Mouse (Mus musculus) hindbrain, embryonic 15.5 days (tissue): ENCODE results near the gene Traf2. TPM values are rescaled to one million over a fixed set of nuclear protein-coding genes. Genes with fewer than 3 reads are reported as not detected.
A peak's percentile ranks its signal among the peaks of the same experiment; 100 is the strongest.

Experiments used
- ATAC-seq: fragments of 200-750 bp; cut with Nextera tagmentation; 2 replicates; pipeline ENCODE4 v1.8.0; 2017; ENCODE audit warnings: low read depth, moderate number of reproducible peaks, moderate TSS enrichment; ENCODE audit not compliant: low FRiP score
- H3K27ac ChIP-seq: fragments of 300-500 bp; sonication (generic); replicated peaks from 2 replicates; pipeline ENCODE4 v1.5.1; 2015; ENCODE audit warnings: mild to moderate bottlenecking, inconsistent platforms
- H3K27me3 ChIP-seq: fragments of 300-500 bp; sonication (generic); 2 replicates; pipeline ENCODE4 v1.6.1; 2015; ENCODE audit warnings: control low read depth, inconsistent platforms
- H3K36me3 ChIP-seq: fragments of 300-500 bp; sonication (generic); 2 replicates; pipeline ENCODE4 v1.6.1; 2015; ENCODE audit warnings: control low read depth, inconsistent platforms
- H3K4me1 ChIP-seq: fragments of 300-500 bp; sonication (generic); replicated peaks from 2 replicates; pipeline ENCODE4 v1.6.1; 2015; ENCODE audit warnings: control low read depth, inconsistent platforms
- H3K4me2 ChIP-seq: fragments of 300-500 bp; sonication (generic); 2 replicates; pipeline ENCODE4 v1.6.1; 2015; ENCODE audit warnings: moderate library complexity, mild to moderate bottlenecking, inconsistent platforms
- H3K4me3 ChIP-seq: fragments of 300-500 bp; sonication (generic); 2 replicates; pipeline ENCODE4 v1.5.1; 2015; ENCODE audit warnings: mild to moderate bottlenecking, inconsistent platforms
- H3K9ac ChIP-seq: fragments of 300-500 bp; sonication (generic); 2 replicates; pipeline ENCODE4 v1.6.1; 2015; ENCODE audit warnings: inconsistent platforms
- H3K9me3 ChIP-seq: fragments of 300-500 bp; sonication (generic); 2 replicates; pipeline ENCODE4 v1.6.1; 2016; ENCODE audit warnings: control low read depth, inconsistent platforms
- WGBS: fragments of 180-500 bp; shearing (Covaris S2); methylation state at CpG from one replicate; pipeline ENCODE4 v1.1.7; 2015; 5-methylcytosine and 5-hydroxymethylcytosine counted together
- polyA plus RNA-seq: library from polyadenylated mRNA; unstranded; fragments of >200 nt; fragmentation: Nextera tagmentation; extraction: Ambion mirVana; gene quantifications from 2 replicates; pipeline ENCODE4 v1.2.1, GENCODE M21; 2015

Gene Traf2
- polyA plus RNA-seq, 1 experiment from 2014 or later: 16.5 TPM

GRCm38 (mm10) chr2:25580621-25581101, 33.9 kb upstream of the Traf2 start:
- 34% methylated on average over 6 of the region's 6 CpGs for WGBS

DNA sequence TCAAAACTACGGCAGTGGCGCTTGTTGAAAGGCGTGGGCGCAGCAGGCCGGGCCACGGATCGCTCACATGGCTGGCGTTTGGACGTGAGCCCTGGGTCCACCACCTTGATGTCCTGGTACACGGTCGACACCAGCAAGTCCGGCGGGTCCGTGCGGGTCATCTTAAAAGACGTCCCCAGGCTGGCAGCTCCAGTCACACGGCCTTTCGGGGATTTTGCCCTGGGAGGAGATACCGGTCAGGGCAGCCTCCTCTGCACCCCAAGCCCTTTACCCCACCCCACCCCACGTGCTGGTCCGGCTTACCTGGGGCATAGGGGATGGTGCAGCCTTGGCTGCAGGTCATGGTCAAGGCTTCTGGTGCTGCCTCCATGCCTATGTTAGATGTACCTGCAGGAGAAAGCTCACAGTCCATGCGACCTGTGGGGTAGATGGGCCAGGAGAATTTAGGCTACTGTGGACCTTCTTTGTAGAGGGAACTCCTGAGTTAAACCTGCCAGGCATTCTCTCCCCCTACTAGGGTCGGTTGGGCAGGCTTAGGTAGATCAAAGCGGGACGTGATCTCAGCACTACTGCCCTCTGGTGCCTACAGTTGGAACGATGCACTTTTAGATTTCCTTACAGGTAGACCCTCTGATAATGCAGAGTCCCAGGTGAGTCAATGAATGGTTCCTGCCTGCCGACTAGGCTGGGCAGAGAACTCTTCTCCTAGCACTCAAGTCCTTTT, 33.2 kb upstream of the Traf2 start:
- H3K27me3 ChIP-seq: peaks cover 51% of the 10 kb centered on the region
- peak overlapping the region; percentile 49; the same call in 1 of the 2 replicates for H3K4me3 ChIP-seq
- ATAC-seq: no peak
- H3K4me1 ChIP-seq: peaks cover 75% of the 10 kb centered on the region
- no peaks in the 10 kb centered on the region for H3K9me3 ChIP-seq
- peaks cover 17% of the 10 kb centered on the region for H3K36me3 ChIP-seq
- 10% methylated on average over 27 of the region's 27 CpGs for WGBS
- peak overlapping the region; percentile 74 for H3K4me2 ChIP-seq
- H3K27ac ChIP-seq: no peak overlapping the region
- H3K9ac ChIP-seq: no peak overlapping the region

More at GRCm38 (mm10) chr2:25580621-25581101, 33.9 kb upstream of the Traf2 start:
- Histone ChIP-seq H3K36me3 (peaks cover 24% of the 10 kb centered on the region), H3K4me3 (peak overlapping the region; percentile 49), H3K27me3 (peaks cover 51% of the 10 kb centered on the region), H3K9ac (peak overlapping the region; percentile 60), H3K27ac (no peak overlapping the region), H3K4me1 (peaks cover 70% of the 10 kb centered on the region), H3K4me2 (peak overlapping the region; percentile 74), H3K9me3 (no peaks in the 10 kb centered on the region)
- ATAC-seq: 0 out of 2 replicates have a peak, but pooled peaks have one; percentile 2

DNA sequence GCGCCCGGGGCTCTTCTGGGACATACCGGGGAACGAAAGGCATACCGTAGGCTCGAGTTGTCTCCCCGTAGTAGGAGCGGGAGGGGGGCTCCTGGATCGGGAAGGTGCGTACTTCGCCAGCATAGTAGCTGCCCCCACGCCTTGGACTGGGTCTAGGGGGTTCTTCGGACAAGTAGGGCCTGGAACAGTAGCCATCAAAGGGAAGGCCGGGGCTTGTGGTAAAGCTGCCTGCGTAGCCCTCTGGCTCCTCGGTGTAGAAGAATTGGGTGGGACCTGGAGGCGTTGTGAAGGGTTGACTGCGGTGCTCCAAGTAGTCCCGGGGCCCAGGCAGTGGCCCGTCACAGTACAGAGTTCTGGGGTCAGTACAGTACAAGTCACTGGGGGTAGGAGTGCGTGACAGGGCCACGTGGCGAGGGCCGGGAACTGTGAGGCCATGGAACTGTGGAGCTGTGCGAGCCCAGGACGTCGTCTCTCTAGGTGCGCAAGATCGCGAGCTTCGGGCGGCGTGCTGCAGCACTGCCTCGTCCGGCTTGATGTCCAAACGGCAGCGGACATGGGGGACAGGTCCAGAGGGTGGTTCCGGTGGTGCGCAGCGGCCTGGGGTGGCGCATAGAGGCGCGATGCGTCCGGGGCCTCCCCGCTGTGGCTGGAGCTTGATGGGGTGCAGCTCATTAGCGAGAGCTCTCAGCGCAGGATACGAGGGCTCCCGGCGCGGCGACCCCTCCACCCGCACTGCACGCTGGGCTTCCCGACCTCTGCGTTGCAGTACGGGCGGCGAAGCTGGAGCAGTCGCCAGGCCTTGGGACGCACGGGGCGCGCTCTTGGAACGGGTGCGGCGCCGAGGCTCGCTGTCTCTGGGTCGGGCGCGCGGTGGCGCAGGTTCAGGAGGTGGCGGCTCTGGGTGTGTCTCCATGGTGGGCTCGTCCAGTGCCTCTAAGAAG, 32.3 kb upstream of the Traf2 start:
- H3K4me1 ChIP-seq: peaks cover 77% of the 10 kb centered on the region
- 0 out of 2 replicates have a peak overlapping the region, but pooled peaks have one; percentile 7 for H3K4me3 ChIP-seq
- peak overlapping the region; percentile 74 for H3K4me2 ChIP-seq
- H3K9ac ChIP-seq: no peak overlapping the region
- no peaks in the 10 kb centered on the region for H3K9me3 ChIP-seq
- no peak for ATAC-seq
- 0 out of 2 replicates have a peak, but pooled peaks cover 10% of the 10 kb centered on the region for H3K36me3 ChIP-seq
- 13% methylated on average over 74 of the region's 77 CpGs for WGBS
- H3K27ac ChIP-seq: no peak overlapping the region
- peaks cover 51% of the 10 kb centered on the region for H3K27me3 ChIP-seq

- WGBS: 12% methylated on average over 75 of the region's 75 CpGs
- Histone ChIP-seq H3K9me3 (no peaks in the 10 kb centered on the region), H3K4me3 (peak overlapping the region; percentile 3; the same call in 1 of the 2 replicates), H3K27me3 (peaks cover 51% of the 10 kb centered on the region), H3K9ac (no peak overlapping the region), H3K4me1 (peaks cover 80% of the 10 kb centered on the region), H3K36me3 (0 out of 2 replicates have a peak, but pooled peaks cover 4% of the 10 kb centered on the region), H3K27ac (no peak overlapping the region), H3K4me2 (peak overlapping the region; percentile 28)
- no peak for ATAC-seq
Measured at GRCm38 (mm10) chr2:25577951-25578795, 31.4 kb upstream of the Traf2 start.

- Histone ChIP-seq H3K9ac (no peak overlapping the region), H3K36me3 (0 out of 2 replicates have a peak, but pooled peaks cover 4% of the 10 kb centered on the region), H3K4me1 (peaks cover 76% of the 10 kb centered on the region), H3K4me2 (peak overlapping the region; percentile 28), H3K27ac (no peak overlapping the region), H3K27me3 (peaks cover 51% of the 10 kb centered on the region), H3K4me3 (peak overlapping the region; percentile 3; the same call in 1 of the 2 replicates), H3K9me3 (no peaks in the 10 kb centered on the region)
- ATAC-seq: no peak
- 19% methylated on average over 92 of the region's 92 CpGs for WGBS
Measured at GRCm38 (mm10) chr2:25576965-25577891, 30.5 kb upstream of the Traf2 start.

GRCm38 (mm10) chr2:25576028-25576850, 29.5 kb upstream of the Traf2 start:
- no peak for ATAC-seq
- no peak overlapping the region for H3K9ac ChIP-seq
- peak overlapping the region; percentile 73; the same call in 1 of the 2 replicates for H3K4me2 ChIP-seq
- H3K9me3 ChIP-seq: no peaks in the 10 kb centered on the region
- no peak overlapping the region for H3K4me3 ChIP-seq
- WGBS: 71% methylated on average over 16 of the region's 16 CpGs
- no peak overlapping the region for H3K27ac ChIP-seq
- peaks cover 67% of the 10 kb centered on the region for H3K4me1 ChIP-seq
- H3K36me3 ChIP-seq: 0 out of 2 replicates have a peak, but pooled peaks cover 4% of the 10 kb centered on the region
- peaks cover 51% of the 10 kb centered on the region for H3K27me3 ChIP-seq

DNA sequence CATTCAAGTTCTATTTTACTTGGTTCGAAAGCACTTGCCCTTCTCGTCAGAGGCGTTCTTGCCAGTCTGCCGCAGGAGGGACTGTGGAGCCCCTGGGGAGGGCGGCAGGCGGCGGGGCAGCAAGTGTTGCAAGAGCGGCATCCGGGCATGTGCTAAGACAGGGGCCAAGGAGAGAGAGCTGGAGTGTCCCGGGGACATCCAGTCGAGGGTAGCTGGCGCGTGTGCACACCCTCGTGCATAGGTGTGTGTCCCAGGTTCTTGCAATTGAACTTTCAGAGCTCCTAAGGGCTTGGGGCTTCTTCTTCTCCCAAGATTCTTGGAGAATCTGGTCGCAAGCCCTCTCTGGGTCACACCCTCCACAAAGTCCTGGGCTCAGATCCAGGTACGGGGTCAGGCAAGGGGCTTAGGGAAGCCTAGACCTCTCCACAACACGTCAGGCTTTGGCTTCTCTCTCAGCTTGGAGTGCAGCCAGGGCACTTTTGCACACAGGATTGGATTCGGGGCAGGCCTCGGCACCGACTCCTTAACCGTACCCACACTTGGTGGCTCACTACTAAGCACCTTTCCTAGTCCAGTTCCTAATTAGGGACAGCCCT, 28.8 kb upstream of the Traf2 start:
- peaks cover 46% of the 10 kb centered on the region for H3K27me3 ChIP-seq
- peak overlapping the region; percentile 42 for H3K9ac ChIP-seq
- no peak for ATAC-seq
- H3K9me3 ChIP-seq: no peaks in the 10 kb centered on the region
- peak overlapping the region; percentile 73 for H3K4me2 ChIP-seq
- peaks cover 59% of the 10 kb centered on the region for H3K4me1 ChIP-seq
- peak overlapping the region; percentile 91; the same call in 1 of the 2 replicates for H3K27ac ChIP-seq
- H3K36me3 ChIP-seq: 0 out of 2 replicates have a peak, but pooled peaks cover 4% of the 10 kb centered on the region
- peak overlapping the region; percentile 56 for H3K4me3 ChIP-seq
- 12% methylated on average over 21 of the region's 21 CpGs for WGBS

GRCm38 (mm10) chr2:25574579-25575431, 28.1 kb upstream of the Traf2 start, which contains the start of the genes Mamdc4 and Phpt1:
Gene Mamdc4, minus strand, starts transcription at chr2:25574845.
Gene Phpt1, minus strand, starts transcription at chr2:25575224.
- Histone ChIP-seq H3K27me3 (peaks cover 39% of the 10 kb centered on the region), H3K9ac (peak within 1 kb of the TSS; percentile 59), H3K27ac (peak within 1 kb of the TSS; percentile 91), H3K36me3 (0 out of 2 replicates have a peak, but pooled peaks cover 4% of the 10 kb centered on the region), H3K4me3 (peak within 1 kb of the TSS; percentile 56), H3K9me3 (no peaks in the 10 kb centered on the region), H3K4me1 (peaks cover 52% of the 10 kb centered on the region), H3K4me2 (peak within 1 kb of the TSS; percentile 73)
- peak; percentile 98 for ATAC-seq
- WGBS: under 1% methylated on average over 43 of the region's 45 CpGs

GRCm38 (mm10) chr2:25574136-25574535, 27.4 kb upstream of the Traf2 start:
- H3K4me1 ChIP-seq: peaks cover 46% of the 10 kb centered on the region
- H3K9me3 ChIP-seq: no peaks in the 10 kb centered on the region
- H3K27me3 ChIP-seq: peaks cover 32% of the 10 kb centered on the region
- peak overlapping the region; percentile 56 for H3K4me3 ChIP-seq
- no peak for ATAC-seq
- WGBS: 15% methylated on average over 11 of the region's 11 CpGs
- H3K9ac ChIP-seq: peak overlapping the region; percentile 59
- H3K36me3 ChIP-seq: 0 out of 2 replicates have a peak, but pooled peaks cover 4% of the 10 kb centered on the region
- H3K4me2 ChIP-seq: peak overlapping the region; percentile 73
- H3K27ac ChIP-seq: peak overlapping the region; percentile 91
